Comparison of ENCODE assay signal across 15 mouse cellular contexts in the genomic region with DNA sequence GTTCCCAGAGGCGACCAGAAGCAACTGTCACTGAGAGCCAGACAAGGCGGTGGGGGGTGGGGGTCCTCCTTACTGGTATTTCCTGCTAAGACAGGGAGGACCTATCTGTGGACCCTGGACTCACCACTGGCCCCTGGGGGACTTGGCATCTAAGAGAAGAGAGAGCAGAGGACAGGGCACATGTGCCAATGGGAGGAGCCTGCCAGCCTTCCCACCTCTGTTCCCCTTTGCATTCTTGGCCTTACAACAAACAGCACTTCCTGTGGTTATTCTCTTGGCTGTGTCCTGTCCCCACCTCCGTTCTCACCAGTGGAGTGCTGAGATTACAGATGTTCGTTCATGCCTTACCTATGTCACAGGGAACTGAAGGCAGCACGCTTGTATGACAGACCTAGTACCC.
"Had no signal": no experiment of that assay in that cellular context is flagged by ENCODE, and none has a peak within 500 bp of the region (broad histone marks: within the 10 kb centered on the region; RNA-seq: fewer than 3 reads in every experiment).

No protein-coding gene starts in this region.

- H3K36me3 ChIP-seq: midbrain, embryonic 12.5 days; neural tube, embryonic 12.5 days; stomach, embryonic 15.5 days had no signal

- H3K27me3 ChIP-seq: midbrain, embryonic 12.5 days; neural tube, embryonic 12.5 days; stomach, embryonic 15.5 days had no signal

- H3K27ac ChIP-seq: liver, embryonic 14.5 days; midbrain, embryonic 12.5 days; neural tube, embryonic 12.5 days; stomach, embryonic 15.5 days; stomach, postnatal 0 days had no signal

- ATAC-seq: midbrain, embryonic 16.5 days had no signal

- H3K4me3 ChIP-seq: midbrain, embryonic 12.5 days; neural tube, embryonic 12.5 days; stomach, embryonic 15.5 days had no signal

- DNase-seq: lung, adult 18-20 months; lung, embryonic 14.5 days; lung, postnatal 10 days; lung, postnatal 4 days; midbrain, embryonic 14.5 days; right cerebral cortex, postnatal 14 days; thymus, adult 2 months; thymus, postnatal 25 days; thymus, postnatal 4 days had no signal
